Mouse (Mus musculus): ENCODE measurements at regions not wholly inside any gene's neighbourhood (a gene's known extent, or its start where the extent isn't known, plus 50 kb on each side); places are given as distances from the start of the nearest gene placed in this dataset.

- no peak for DNase-seq (ENCODE audit: low read depth, low spot score)
- WGBS = 67% methylated on average over 11 of the region's 11 CpGs
Observed at GRCm38 (mm10) chr15:36680361-36681140, 327.0 kb downstream of the Zfp706 start.

GRCm38 (mm10) chr15:36679577-36679976, 328.0 kb downstream of the Zfp706 start:
- DNase-seq (ENCODE audit: low read depth, low spot score) = no peak
- WGBS = 91% methylated on average over 13 of the region's 13 CpGs

DNA sequence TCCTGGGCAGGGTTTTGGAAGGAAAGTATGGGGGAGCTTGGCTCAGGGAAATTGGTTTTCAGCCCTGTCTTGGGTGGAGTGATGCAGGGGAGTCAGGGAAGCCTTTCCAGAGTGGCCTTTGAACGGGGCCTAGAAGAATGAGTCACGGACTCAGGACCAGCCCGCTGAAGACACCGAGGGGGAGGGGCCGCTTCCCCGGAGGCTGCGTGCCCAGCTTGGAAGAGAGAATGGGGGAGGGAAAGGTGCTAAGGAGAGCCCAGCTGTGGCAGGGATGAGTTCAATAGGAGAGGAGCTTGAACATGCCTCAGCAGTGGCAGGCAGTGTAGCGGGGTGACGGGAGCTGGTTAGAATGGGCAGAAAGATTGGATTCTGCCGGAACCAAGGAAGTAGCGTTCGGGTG, 337.8 kb downstream of the Zfp706 start:
- DNase-seq (ENCODE audit: low read depth, low spot score) = no peak
- WGBS = 32% methylated on average over 12 of the region's 12 CpGs

- no peak for DNase-seq (ENCODE audit: low read depth, low spot score)
- 15% methylated on average over 3 of the region's 3 CpGs for WGBS
Observed at GRCm38 (mm10) chr15:36666566-36666965, 341.0 kb downstream of the Zfp706 start.

- no peak for DNase-seq (ENCODE audit: low read depth, low spot score)
- WGBS = 82% methylated on average over 6 of the region's 6 CpGs
Observed at GRCm38 (mm10) chr15:36664391-36664790, 343.2 kb downstream of the Zfp706 start.

GRCm38 (mm10) chr15:36660986-36661385, 346.6 kb downstream of the Zfp706 start:
- 63% methylated on average over 7 of the region's 7 CpGs for WGBS

More at GRCm38 (mm10) chr15:36660986-36661385, 346.6 kb downstream of the Zfp706 start:
- DNase-seq (ENCODE audit: low read depth, low spot score) = no peak
